17 mouse cellular contexts compared by ENCODE assay signal in genomic region chr17:84530202-84530796, GRCm38 (mm10). TPM values are rescaled to one million over a fixed set of nuclear protein-coding genes. Genes with fewer than 3 reads are reported as not detected.
DNase-seq lines count a peak whose midpoint lies in the region; ATAC-seq and TF ChIP-seq lines count a peak whose summit lies in the region.
"Had no signal": no experiment of that assay in that cellular context is flagged by ENCODE, and none has a peak within 500 bp of the region (broad histone marks: within the 10 kb centered on the region; RNA-seq: fewer than 3 reads in every experiment).

No protein-coding gene starts in this region.

- no peak for TF ChIP-seq POLR2A in bone marrow macrophage, adult 2 months (IDR thresholded peaks at IDR 0.05; ENCODE audit: borderline replicate concordance, low read depth, low read length)

- DNase-seq in lung, postnatal 36 days = no peak
- no peak for DNase-seq in cerebellum, postnatal 4 days (ENCODE audit: low spot score in 2 of 2)
- DNase-seq: cerebellum, adult 11 months; cerebellum, postnatal 36 days; gastrocnemius, postnatal 14 days; kidney, adult 18-20 months; thymus, adult 18-20 months had no signal

- no peak overlapping the region for H3K4me3 ChIP-seq in heart, embryonic 14.5 days (ENCODE audit: control insufficient read depth in 1 of 2, insufficient read depth in 1 of 2, low read depth in 1 of 2, low read length in 2 of 2)
- H3K4me3 ChIP-seq in heart, embryonic 11.5 days (ENCODE audit: low read depth, low read length) = no peak overlapping the region
- H3K4me3 ChIP-seq in lung, embryonic 15.5 days = no peak overlapping the region
- H3K4me3 ChIP-seq in bone marrow macrophage, adult 2 months (ENCODE audit: insufficient read depth, low read length) = peak overlapping the region; percentile 10; the same call in 1 of the 2 replicates
- H3K4me3 ChIP-seq in limb, embryonic 13.5 days = no peak overlapping the region
- H3K4me3 ChIP-seq: hindbrain, embryonic 10.5 days; layer of hippocampus, adult 2 months; liver, embryonic 15.5 days; megakaryocyte, embryonic 14.5 days had no signal

- H3K27ac ChIP-seq in heart, embryonic 14.5 days (replicated peaks in 1 of 2; ENCODE audit: control insufficient read depth in 1 of 2, insufficient read depth in 1 of 2, low read depth in 2 of 2, low read length in 2 of 2) = peak overlapping the region in 1 of 2 experiments; percentile 50; a peak in 2 of 4 replicates
- H3K27ac ChIP-seq in heart, embryonic 11.5 days (ENCODE audit: low read depth, low read length) = no peak overlapping the region
- H3K27ac ChIP-seq in lung, embryonic 15.5 days = peak overlapping the region; percentile 76
- peak overlapping the region; percentile 66 for H3K27ac ChIP-seq in bone marrow macrophage, adult 2 months (ENCODE audit: insufficient read depth, low read depth, low read length)
- peak overlapping the region; percentile 69 for H3K27ac ChIP-seq in limb, embryonic 13.5 days
- H3K27ac ChIP-seq: hindbrain, embryonic 10.5 days; layer of hippocampus, adult 2 months; liver, embryonic 15.5 days had no signal

- 30% methylated on average over 3 of the region's 3 CpGs for WGBS in heart, embryonic 14.5 days
- WGBS in heart, embryonic 11.5 days (ENCODE audit: insufficient replicate concordance) = 39% methylated on average over 3 of the region's 3 CpGs
- 32% methylated on average over 3 of the region's 3 CpGs for WGBS in lung, embryonic 15.5 days
- 29% methylated on average over 3 of the region's 3 CpGs for WGBS in limb, embryonic 13.5 days

- ATAC-seq in heart, embryonic 14.5 days (ENCODE audit: insufficient number of reproducible peaks, insufficient read depth, low FRiP score, low read depth) = no peak
- ATAC-seq in heart, embryonic 11.5 days (replicated peaks; ENCODE audit: insufficient number of reproducible peaks, low FRiP score, low TSS enrichment) = no peak
- peak; percentile 53; the same call in 1 of the 2 replicates for ATAC-seq in lung, embryonic 15.5 days (ENCODE audit: borderline replicate concordance, extremely low read depth, low FRiP score, low TSS enrichment)
- peak; percentile 44; the same call in 1 of the 2 replicates for ATAC-seq in limb, embryonic 13.5 days (ENCODE audit: low FRiP score, low read depth)
- ATAC-seq: forebrain, embryonic 16.5 days had no signal

- H3K9ac ChIP-seq in heart, embryonic 14.5 days (ENCODE audit: low read length) = no peak overlapping the region
- H3K9ac ChIP-seq in heart, embryonic 11.5 days (ENCODE audit: low read depth, low read length) = no peak overlapping the region
- H3K9ac ChIP-seq in lung, embryonic 15.5 days = no peak overlapping the region
- no peak overlapping the region for H3K9ac ChIP-seq in limb, embryonic 13.5 days
- H3K9ac ChIP-seq: liver, embryonic 15.5 days had no signal

- H3K36me3 ChIP-seq in heart, embryonic 14.5 days (ENCODE audit: control insufficient read depth, insufficient read depth, low read length) = no peaks in the 10 kb centered on the region
- H3K36me3 ChIP-seq in heart, embryonic 11.5 days (ENCODE audit: control insufficient read depth, insufficient read depth, low read length) = no peaks in the 10 kb centered on the region
- H3K36me3 ChIP-seq in lung, embryonic 15.5 days = no peaks in the 10 kb centered on the region
- no peaks in the 10 kb centered on the region for H3K36me3 ChIP-seq in limb, embryonic 13.5 days
- H3K36me3 ChIP-seq: hindbrain, embryonic 10.5 days; liver, embryonic 15.5 days had no signal

- H3K4me1 ChIP-seq in heart, embryonic 14.5 days (ENCODE audit: control insufficient read depth in 2 of 2, insufficient read depth in 2 of 2, low read length in 2 of 2) = peaks cover 7 to 12% of the 10 kb centered on the region in 2 experiments; a peak in 3 of 4 replicates
- H3K4me1 ChIP-seq in heart, embryonic 11.5 days (ENCODE audit: control insufficient read depth, insufficient read depth, low read length) = peaks cover 7% of the 10 kb centered on the region; the same call in 1 of the 2 replicates
- H3K4me1 ChIP-seq in lung, embryonic 15.5 days = peaks cover 45% of the 10 kb centered on the region
- peaks cover 20% of the 10 kb centered on the region for H3K4me1 ChIP-seq in bone marrow macrophage, adult 2 months (ENCODE audit: control insufficient read depth, insufficient read depth, low read length)
- peaks cover 33% of the 10 kb centered on the region for H3K4me1 ChIP-seq in limb, embryonic 13.5 days
- H3K4me1 ChIP-seq: liver, embryonic 15.5 days; megakaryocyte, embryonic 14.5 days had no signal

- H3K9me3 ChIP-seq in heart, embryonic 14.5 days (ENCODE audit: control insufficient read depth, low read length) = no peaks in the 10 kb centered on the region
- no peaks in the 10 kb centered on the region for H3K9me3 ChIP-seq in heart, embryonic 11.5 days (replicated peaks; ENCODE audit: control insufficient read depth, low read length)
- no peaks in the 10 kb centered on the region for H3K9me3 ChIP-seq in lung, embryonic 15.5 days
- no peaks in the 10 kb centered on the region for H3K9me3 ChIP-seq in limb, embryonic 13.5 days
- H3K9me3 ChIP-seq: hindbrain, embryonic 10.5 days; liver, embryonic 15.5 days had no signal

- no peak for TF ChIP-seq CTCF in bone marrow macrophage, adult 2 months (IDR thresholded peaks at IDR 0.05; ENCODE audit: low read depth, low read length)

- no peaks in the 10 kb centered on the region for H3K27me3 ChIP-seq in heart, embryonic 14.5 days (ENCODE audit: control insufficient read depth, insufficient read depth, low read length)
- H3K27me3 ChIP-seq in heart, embryonic 11.5 days (ENCODE audit: control insufficient read depth, insufficient read depth, low read length) = no peaks in the 10 kb centered on the region
- no peaks in the 10 kb centered on the region for H3K27me3 ChIP-seq in lung, embryonic 15.5 days
- H3K27me3 ChIP-seq in limb, embryonic 13.5 days = no peaks in the 10 kb centered on the region
- H3K27me3 ChIP-seq: liver, embryonic 15.5 days had no signal

- peak overlapping the region; percentile 28; the same call in 1 of the 2 replicates for H3K4me2 ChIP-seq in heart, embryonic 14.5 days (ENCODE audit: low read length)
- H3K4me2 ChIP-seq in heart, embryonic 11.5 days = no peak overlapping the region
- H3K4me2 ChIP-seq in lung, embryonic 15.5 days = no peak overlapping the region; the same call in 1 of the 2 replicates
- no peak overlapping the region for H3K4me2 ChIP-seq in limb, embryonic 13.5 days (replicated peaks)
- H3K4me2 ChIP-seq: liver, embryonic 15.5 days had no signal

RNA-seq across cellular contexts. Expression of gene Plekhh2, which starts 18.6 kb away (rescaled TPM):
- 2.5 and 2.7 TPM in 2 replicates for polyA plus RNA-seq in heart, embryonic 14.5 days (2014; fragmentation: Nextera tagmentation; extraction: Ambion mirVana)
- 3.2 and 4.2 TPM in 2 replicates for polyA plus RNA-seq in heart, embryonic 11.5 days (2014; fragmentation: Nextera tagmentation; extraction: Ambion mirVana)
- 7.4 and 8.8 TPM in 2 replicates for polyA plus RNA-seq in lung, embryonic 15.5 days (2015; fragmentation: Nextera tagmentation; extraction: Ambion mirVana)
- polyA plus RNA-seq in bone marrow macrophage, adult 2 months (2012; ENCODE audit: insufficient read depth, insufficient read length, missing spikeins) = 0.49 and 0.63 TPM in 2 replicates
- 8.1 and 8.8 TPM in 2 replicates for polyA plus RNA-seq in limb, embryonic 13.5 days (2015; fragmentation: Nextera tagmentation; extraction: Ambion mirVana)

Comparison
In these comparisons a context has a peak if more than half of its experiments do, and no peak if none do; other contexts are left out.
1. ATAC-seq: peak in lung, embryonic 15.5 days (single experiment) and limb, embryonic 13.5 days (single experiment); none in heart, embryonic 14.5 days (single experiment) and heart, embryonic 11.5 days (single experiment).